Mouse (Mus musculus) heart, postnatal 14 days (tissue): ENCODE results near the gene Rps15. TPM values are rescaled to one million over a fixed set of nuclear protein-coding genes. Genes with fewer than 3 reads are reported as not detected.

Experiments used
- DNase-seq, 2 experiments: peaks; one replicate each; pipeline ENCODE4 v3.0.0; 2021 to 2022
- intact Hi-C: fragments of 180-260 bp; cut with DNase I; formaldehyde crosslinking; loops from one replicate; pipeline ENCODE4 v1.15.1; 2025
- total RNA-seq, 2 experiments: library from RNA; stranded (reverse); gene quantifications; 2 replicates each; pipeline ENCODE4 v1.2.3; 2021

Gene Rps15
- total RNA-seq, 2 experiments from 2014 or later, result 652 to 716 TPM

DNA sequence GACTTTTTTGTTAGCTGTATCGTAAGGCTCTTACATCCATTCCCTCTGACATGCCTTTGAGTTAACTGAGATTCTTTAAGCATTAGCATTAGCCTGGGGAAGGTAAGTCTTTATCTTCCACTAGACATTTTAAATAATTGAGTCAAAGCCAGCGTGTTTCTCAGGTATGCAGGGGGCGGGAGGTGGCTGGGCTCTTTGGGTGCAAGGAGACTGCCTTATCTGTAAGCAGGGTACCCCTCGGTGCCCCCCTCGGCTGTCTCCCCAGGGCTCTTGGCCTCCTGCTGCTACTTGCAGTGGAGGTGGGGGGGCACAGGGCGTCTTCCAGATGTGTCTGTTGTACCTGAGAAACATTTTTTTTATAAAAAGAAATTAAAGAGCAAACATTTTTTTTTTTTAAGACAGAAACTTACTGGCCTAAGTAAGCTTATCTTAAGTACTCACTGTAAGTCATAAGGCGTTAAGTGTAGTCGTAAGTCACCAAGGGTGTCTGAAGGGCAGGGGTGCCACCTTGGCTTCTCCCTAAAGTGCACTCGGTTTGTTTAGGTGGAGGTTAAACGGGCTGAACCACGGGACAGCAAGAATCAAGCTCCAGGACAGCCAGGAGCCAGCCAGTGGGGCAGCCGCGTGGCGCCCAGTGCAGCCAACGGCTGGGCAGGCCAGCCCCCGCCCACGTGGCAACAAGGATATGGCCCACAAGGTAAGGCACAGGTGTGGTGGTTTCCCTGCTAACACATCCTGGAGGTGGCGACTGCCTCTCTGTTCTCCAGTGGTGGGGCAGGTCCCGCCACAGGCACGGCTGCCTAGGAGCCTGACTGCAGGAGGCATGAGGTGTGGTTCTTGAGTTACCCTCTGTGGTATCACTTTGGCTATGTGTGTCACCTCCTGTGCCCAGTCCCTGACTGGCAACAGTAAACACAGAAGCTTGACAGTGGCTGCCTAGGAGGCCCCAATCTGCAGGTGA, 9.5 kb upstream of the Rps15 start:
- intact Hi-C loops, result no loop called here

GRCm38 (mm10) chr10:80285222-80286070, 6.8 kb upstream of the Rps15 start:
- DNase-seq, result no peak
- intact Hi-C loops, result no loop called here

More for the DNA sequence above, 9.5 kb upstream of the Rps15 start:
- DNase-seq, result no peak

- no peak for DNase-seq
- intact Hi-C loops, result no loop called here
These were observed 4.2 kb upstream of the Rps15 start for GRCm38 (mm10) chr10:80288097-80288496.

- no peak for DNase-seq
- intact Hi-C loops, result no loop called here
These were observed 3.6 kb upstream of the Rps15 start for GRCm38 (mm10) chr10:80288657-80289056.

- no peak for DNase-seq
- intact Hi-C loops, result no loop called here
These were observed 1.1 kb downstream of the Rps15 start for GRCm38 (mm10) chr10:80293325-80293724.

DNA sequence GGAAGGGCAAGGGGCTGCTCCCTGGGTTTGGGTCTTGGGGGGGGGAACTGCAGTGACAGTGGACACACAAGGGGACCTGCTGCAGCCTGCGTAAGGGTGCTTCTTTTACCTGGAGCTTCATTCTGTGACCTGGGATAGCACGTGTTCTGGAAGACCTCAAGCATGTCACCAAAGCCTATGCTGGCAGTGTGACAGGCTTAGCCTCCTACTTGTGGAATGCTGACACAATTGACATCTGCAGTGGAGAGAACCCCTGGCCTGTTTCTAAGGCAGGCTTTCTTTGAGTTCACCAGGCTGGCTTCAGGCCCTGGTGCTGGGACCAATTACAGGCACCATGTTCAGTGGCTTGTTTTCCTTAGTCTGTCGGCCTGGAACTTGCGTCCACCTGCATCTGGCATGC, 2.1 kb downstream of the Rps15 start:
- DNase-seq, result no peak
- intact Hi-C loops, result loop anchor here (2.0 kb wide), 1 partner anchor 82 kb away; no protein-coding TSS in a partner anchor

DNA sequence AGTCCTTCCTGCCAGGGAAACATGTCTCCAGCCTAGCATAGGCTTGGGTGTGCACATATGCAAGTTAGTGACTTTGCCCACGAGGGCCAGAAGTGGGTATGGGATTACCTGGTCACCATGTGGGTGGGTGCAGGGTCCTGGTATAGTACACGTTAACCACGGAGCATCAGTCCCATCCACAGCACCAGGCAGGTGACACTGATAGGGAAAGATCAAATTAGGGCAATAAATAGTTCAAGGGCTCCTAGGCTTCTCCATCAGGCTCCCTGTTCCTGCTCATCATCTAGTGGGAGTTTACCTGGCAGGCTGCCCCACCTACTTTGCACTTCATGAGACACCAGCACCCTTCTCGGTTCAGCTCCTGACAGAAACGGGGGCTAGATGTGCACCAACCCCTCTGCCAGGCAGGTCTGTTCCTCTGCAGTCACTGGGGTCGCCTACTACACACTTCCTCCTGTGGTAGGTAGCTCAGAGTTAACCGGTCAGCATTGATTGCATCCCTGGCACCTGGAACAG, 2.6 kb downstream of the Rps15 start:
- no peak for DNase-seq
- intact Hi-C loops, result loop anchor here (1.0 to 2.0 kb wide), 2 partner anchors 53 to 82 kb away; partner anchors contain the start of gene Adamtsl5

DNA sequence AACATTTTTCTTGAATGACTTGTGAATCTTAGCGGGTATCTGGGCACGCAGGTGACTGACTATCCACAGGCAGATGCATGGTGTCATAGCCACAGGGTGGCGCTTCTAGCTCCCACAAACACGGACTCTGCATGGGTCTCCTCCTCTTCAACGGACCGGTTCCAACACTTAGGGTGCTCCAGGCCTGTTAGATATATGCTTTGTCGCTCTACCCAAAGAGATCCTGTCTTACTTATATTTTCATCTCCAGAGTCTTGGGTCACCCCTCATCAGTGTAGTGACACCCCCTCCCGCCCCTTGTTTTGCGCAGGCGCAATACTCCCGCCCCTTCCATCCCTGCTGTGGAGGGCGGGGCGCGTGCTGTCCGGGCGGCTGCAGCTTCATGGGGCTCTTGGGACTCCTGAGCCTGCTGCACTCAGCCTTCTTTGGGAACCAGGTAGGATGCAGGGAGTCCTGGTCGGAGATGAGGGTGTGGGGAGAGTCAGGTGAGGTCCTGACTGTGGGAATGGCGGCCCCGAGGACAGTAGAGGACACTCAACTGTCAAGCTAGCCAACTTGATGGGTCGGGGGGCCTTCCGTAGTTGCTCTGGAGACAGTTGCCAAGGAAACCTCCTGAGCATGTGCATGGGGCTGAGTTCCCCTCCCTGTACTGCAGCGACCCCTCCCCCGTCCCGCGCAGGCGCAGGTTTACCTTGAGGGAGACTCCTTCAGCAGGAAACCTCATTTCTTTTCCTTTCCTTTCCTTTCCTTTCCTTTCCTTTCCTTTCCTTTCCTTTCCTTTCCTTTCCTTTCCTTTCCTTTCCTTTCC, 3.6 kb downstream of the Rps15 start, which contains the start of gene Apc2:
Apc2 (plus strand) TSS at position 360 of the 808 bp plus-strand sequence.
- intact Hi-C loops, result loop anchor here (1.0 to 2.0 kb wide), 3 partner anchors 23 to 81 kb away; partner anchors contain the start of gene Adamtsl5
- DNase-seq, result peak; percentile 74 to 78

DNA sequence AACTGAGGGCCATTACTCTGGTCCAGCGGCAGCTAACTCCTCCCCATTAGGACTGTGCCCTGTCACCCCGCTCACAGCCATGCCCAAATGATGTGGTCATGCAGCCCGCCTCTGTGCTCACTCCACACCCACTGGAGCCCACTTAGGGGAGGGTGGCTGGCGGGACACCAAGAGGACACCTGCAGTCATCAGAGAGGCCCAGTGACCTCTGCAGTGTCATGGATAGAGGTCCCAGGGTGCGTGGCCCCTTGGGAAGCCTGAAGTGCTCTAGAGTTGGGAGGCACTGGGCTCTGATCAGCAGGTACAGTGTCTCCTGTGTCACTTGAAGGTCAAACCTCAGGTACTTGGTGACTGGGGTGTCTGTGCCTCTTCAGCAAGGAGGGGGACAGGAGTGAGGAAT, 4.6 kb downstream of the Rps15 start:
- DNase-seq, result no peak
- intact Hi-C loops, result loop anchor here (2.0 kb wide), 1 partner anchor 22 kb away; no protein-coding TSS in a partner anchor

- intact Hi-C loops, result loop anchor here (2.0 kb wide), 1 partner anchor 21 kb away; no protein-coding TSS in a partner anchor
- DNase-seq, result no peak
These were observed 5.4 kb downstream of the Rps15 start for GRCm38 (mm10) chr10:80297526-80298133.

DNA sequence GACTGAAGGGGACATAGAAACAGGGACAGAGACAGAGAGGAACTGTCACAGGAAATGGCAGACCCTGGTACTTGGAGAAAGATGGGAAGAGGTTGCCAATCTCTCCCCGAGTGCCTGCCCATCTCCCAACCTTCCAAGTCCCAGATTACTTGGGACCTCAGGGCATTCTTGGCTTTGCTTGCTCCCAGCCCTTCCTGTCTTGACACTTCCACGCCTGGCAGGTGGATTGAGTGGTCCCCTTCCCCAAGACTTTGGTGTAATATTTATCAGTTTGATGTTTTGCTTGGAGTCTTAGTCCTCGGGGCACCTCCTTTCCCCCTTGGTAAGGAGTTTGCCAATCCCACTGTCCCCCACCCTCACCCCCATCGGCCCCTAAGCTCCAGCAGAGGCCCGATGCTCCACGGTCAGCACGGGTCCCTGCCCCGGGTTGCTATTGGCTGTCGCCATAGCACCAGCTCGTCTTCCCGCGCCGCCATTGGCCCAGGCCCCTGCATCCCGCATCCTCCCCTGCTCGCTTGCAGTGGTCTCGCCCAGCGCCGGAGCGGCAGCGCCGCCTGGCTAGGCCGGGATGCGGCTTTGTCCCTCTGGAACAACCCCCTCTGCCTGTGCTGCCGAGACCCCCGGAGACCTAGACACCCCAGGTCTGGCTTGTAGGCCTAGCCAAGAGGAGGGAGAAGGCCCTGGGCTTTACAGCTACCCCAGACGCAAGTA, 6.5 kb downstream of the Rps15 start:
- intact Hi-C loops, result no loop called here
- peak; percentile 62 to 73 for DNase-seq

DNA sequence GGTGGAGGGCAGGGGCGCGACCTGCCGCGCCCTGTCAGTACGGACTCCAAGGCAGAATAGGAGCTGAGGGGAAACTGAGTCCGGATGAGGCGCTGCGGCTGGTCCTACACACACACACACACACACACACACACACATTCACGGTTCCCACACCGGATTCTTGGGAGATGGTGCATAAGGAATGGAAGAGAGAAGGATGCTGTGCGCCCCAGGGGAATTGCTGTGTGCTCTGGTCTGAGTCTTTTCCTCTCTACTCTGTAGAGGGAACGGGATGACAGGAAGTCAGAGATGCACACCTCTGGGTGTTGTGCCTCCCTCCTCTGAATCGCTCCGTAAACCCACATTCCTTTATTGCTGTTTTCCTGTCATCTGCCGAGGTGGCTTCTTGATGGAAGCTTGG, 7.0 kb downstream of the Rps15 start:
- intact Hi-C loops, result no loop called here
- DNase-seq, result no peak

GRCm38 (mm10) chr10:80299824-80300223, 7.6 kb downstream of the Rps15 start:
- no peak for DNase-seq
- intact Hi-C loops, result no loop called here

DNA sequence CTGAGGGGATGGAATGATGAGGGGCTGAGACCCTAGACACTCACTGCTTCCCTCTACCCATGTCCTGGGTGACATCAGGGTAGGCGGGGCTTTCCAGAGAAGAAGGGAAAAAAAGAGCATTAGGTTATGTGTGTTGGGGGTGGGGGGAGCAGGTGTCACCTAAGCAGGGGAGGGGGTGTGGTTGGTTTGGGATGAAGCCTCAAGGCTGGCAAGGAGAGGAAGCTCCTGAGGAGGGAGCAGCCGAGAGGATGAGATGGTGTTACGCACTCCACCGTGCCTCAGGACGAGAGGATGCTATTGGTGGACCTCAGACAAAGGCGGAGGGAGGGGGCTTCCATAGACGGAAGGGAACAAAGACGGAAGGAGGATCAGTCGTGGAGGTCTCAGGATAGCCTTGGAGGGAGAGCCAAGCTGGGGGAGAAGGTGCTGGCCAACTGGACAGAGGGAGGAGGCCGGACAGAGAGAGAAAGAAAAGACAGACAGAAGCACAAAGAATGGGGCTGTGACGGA, 8.5 kb downstream of the Rps15 start:
- intact Hi-C loops, result no loop called here

DNA sequence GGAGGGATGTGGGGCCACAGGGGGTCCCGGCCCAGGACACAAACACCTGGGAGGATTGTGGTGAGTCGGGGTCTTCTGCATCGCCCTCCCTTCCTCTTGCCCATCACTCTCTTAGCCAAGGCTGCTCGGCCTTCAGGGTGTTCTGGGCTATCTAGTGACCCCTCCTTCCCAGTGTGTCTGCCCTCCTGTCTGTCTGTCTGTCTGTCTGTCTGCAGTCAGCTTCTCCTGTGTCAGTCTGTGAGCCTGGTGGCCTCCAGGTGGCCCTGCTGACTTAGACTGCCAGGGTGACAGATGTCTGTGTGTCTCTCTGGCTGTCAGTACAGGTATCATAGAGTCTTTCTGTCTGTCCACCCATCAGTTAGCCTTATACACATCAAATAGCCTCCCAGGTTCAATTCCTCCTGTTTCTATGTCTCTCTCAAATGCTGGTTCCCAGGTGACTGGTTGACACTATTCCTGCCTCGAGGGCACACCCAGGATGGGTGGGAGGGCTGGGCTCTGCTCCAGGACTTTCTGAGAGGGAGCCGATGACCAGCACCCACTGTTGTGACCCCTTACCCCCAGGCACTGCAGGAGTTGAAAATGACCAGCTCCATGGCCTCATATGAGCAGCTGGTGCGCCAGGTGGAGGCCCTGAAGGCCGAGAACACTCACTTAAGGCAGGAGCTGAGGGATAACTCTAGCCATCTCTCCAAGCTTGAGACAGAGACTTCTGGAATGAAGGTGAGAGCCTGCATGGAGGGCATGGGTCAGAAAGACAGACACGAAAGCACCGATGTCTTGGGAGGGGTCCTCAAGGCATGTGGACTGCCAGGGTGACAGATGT, 9.2 kb downstream of the Rps15 start:
- intact Hi-C loops, result no loop called here
- DNase-seq, result no peak

More for the DNA sequence above, 8.5 kb downstream of the Rps15 start:
- DNase-seq, result no peak

GRCm38 (mm10) chr10:80302082-80302355, 9.8 kb downstream of the Rps15 start:
- no peak for DNase-seq
- intact Hi-C loops, result no loop called here

DNA sequence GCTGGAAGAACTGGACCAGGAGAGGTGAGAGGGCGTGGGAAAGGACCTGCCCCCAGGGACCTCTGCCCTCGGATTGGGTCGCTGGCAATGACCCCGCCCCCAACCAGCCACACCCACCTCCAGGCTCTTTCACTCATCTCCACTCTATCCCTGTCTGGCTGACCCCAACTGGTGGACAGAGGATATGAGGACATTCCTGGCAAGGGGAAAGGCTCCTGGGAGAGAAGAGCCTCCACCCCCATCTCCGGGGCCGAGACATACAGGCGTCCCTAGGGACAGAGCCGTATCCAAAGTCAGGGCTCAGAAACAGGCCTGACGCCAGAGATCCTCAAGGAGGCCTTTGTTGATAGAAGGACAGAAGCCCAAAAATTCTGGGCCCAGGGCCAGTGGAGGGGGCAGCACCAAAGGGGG, 10.2 kb downstream of the Rps15 start:
- intact Hi-C loops, result no loop called here
- peak; percentile 84 to 87 for DNase-seq

DNA sequence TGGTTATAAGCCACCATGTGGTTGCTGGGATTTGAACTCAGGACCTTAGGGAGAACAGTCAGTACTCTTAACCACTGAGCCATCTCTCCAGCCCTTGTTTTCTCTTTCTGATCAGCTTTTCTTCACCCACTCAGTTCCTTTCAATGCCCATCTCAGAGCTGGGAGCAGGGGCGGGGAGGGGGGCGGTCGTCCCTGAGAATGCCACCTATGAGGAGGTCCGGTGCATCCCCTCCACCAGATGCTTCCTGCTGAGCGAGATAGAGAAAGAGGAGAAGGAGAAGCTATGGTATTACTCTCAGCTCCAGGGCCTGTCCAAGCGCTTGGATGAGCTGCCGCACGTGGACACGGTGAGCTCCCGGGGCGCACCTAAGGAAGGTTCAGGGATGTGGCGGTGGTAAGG, 12.2 kb downstream of the Rps15 start:
- intact Hi-C loops, result no loop called here
- DNase-seq, result no peak
